Mouse (Mus musculus) cortical plate, adult 2 months (tissue): ENCODE data around the gene Ttc28. TPM values are rescaled to one million over a fixed set of nuclear protein-coding genes. Genes with fewer than 3 reads are reported as not detected.

Source experiments
- H3K27ac ChIP-seq: fragments of 200-500 bp; 2 replicates; pipeline ENCODE4 v1.5.1; 2012; ENCODE audit warnings: low read length, control low read depth, inconsistent platforms; ENCODE audit not compliant: insufficient read depth
- H3K4me1 ChIP-seq: fragments of 200-500 bp; 2 replicates; pipeline ENCODE4 v1.6.1; 2011; ENCODE audit warnings: low read length; ENCODE audit not compliant: control insufficient read depth, insufficient read depth
- H3K4me3 ChIP-seq: fragments of 200-500 bp; 2 replicates; pipeline ENCODE4 v1.5.1; 2011; ENCODE audit warnings: mild to moderate bottlenecking, low read length, control low read depth; ENCODE audit not compliant: insufficient read depth
- CTCF ChIP-seq: fragments of 200-500 bp; IDR thresholded peaks from 2 replicates; pipeline ENCODE4 v1.5.1; 2011; ENCODE audit warnings: mild to moderate bottlenecking, control low read depth, low read length; ENCODE audit not compliant: insufficient read depth; ENCODE audit errors: extremely low read depth
- POLR2A ChIP-seq: fragments of 200-500 bp; IDR thresholded peaks from 2 replicates; pipeline ENCODE4 v1.6.1; 2011; ENCODE audit warnings: mild to moderate bottlenecking, low read length, control low read depth; ENCODE audit not compliant: insufficient read depth; ENCODE audit errors: extremely low read depth
- polyA plus RNA-seq: library from polyadenylated mRNA; depleted of rRNA; stranded (reverse); fragments of >200 nt; gene quantifications from 2 replicates; pipeline ENCODE4 v1.2.3, GENCODE M21; 2012

The Ttc28 gene
- polyA plus RNA-seq, 1 experiment, result 3.7 TPM

GRCm38 (mm10) chr5:111131561-111131960 is 252.0 kb downstream of the Ttc28 start:
- no peak overlapping the region for H3K27ac ChIP-seq
- 0 out of 2 replicates have a peak, but pooled peaks cover 2% of the 10 kb centered on the region for H3K4me1 ChIP-seq
- TF ChIP-seq CTCF (no peak), POLR2A (no peak)
- H3K4me3 ChIP-seq, result no peak overlapping the region

GRCm38 (mm10) chr5:111133150-111133549 is 253.5 kb downstream of the Ttc28 start:
- Histone ChIP-seq H3K27ac (no peak overlapping the region), H3K4me1 (0 out of 2 replicates have a peak, but pooled peaks cover 2% of the 10 kb centered on the region), H3K4me3 (no peak overlapping the region)
- TF ChIP-seq CTCF (no peak), POLR2A (no peak)

- H3K4me3 ChIP-seq, result no peak overlapping the region
- no peak for TF ChIP-seq POLR2A
- no peak for TF ChIP-seq CTCF
- no peak overlapping the region for H3K27ac ChIP-seq
- no peaks in the 10 kb centered on the region for H3K4me1 ChIP-seq
Observed at GRCm38 (mm10) chr5:111133754-111134153, 254.2 kb downstream of the Ttc28 start.

GRCm38 (mm10) chr5:111137283-111137682 is 257.7 kb downstream of the Ttc28 start:
- H3K4me1 ChIP-seq, result peaks cover 2% of the 10 kb centered on the region; the same call in 1 of the 2 replicates
- no peak for TF ChIP-seq CTCF
- TF ChIP-seq POLR2A, result no peak
- no peak overlapping the region for H3K4me3 ChIP-seq
- H3K27ac ChIP-seq, result no peak overlapping the region

- no peak for TF ChIP-seq POLR2A
- Histone ChIP-seq H3K4me1 (peaks cover 2% of the 10 kb centered on the region; the same call in 1 of the 2 replicates), H3K27ac (no peak overlapping the region), H3K4me3 (no peak overlapping the region)
Observed at GRCm38 (mm10) chr5:111137742-111138141, 258.1 kb downstream of the Ttc28 start.

DNA sequence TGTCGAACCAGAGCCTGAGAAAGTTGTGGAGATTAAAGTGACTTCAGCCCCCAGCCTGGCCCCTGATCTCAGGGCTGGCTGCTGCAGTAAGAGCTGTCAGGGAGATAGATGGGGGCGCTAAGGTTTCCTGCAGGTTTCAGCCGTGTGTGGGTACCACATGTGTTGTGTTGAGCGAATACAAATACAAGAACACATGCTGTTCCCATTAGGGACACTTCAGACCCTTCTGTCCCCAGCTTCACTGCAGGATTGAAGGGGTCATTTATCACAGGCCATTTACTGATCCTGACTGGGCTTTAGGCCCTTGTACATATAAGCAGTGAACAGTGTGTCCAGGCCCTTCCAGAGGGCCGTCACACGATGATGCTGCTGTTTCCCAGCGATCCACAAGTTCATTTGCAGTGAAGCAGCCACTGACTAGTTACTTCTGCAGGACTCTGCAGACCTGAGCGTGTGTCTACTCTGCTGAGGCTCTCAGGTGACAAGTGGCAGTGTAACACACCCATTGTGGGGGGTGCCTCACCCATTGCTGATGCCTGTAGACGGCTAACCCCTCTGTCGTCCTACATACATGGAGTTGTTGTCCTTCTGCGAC is 258.7 kb downstream of the Ttc28 start:
- H3K27ac ChIP-seq, result no peak overlapping the region
- peaks cover 2% of the 10 kb centered on the region; the same call in 1 of the 2 replicates for H3K4me1 ChIP-seq
- TF ChIP-seq CTCF (no peak), POLR2A (no peak)

DNA sequence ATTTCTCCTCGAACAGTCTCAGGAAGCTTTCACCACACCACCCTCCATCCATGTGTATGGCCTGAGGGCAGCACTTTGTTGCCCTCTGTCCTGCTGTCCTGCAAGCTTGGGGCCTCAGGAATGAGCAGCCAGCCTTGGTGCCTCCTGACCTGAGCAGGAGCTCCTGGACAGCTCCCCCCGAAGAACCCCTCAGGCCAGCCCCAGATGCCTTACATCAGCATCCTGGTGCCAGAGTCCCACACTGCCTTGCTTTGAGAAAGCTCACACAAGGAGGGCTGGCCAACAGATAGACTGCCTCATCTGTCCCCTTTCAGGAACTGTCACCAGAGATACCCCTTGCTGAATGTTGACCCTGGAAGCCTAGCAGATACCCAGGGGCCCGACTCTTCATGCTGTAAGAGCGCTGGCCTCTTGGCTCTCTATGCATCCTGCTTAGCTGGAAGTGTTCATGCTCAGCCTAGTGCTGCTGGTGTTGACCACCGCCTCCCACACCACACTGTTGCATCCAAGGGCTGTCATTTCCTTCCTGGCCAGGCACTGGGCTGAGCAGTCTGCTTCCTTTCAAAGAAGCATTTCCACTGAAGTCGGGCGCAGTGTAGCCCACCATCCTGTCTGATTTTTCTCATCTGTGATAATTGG is 259.4 kb downstream of the Ttc28 start:
- Histone ChIP-seq H3K4me1 (peaks cover 2% of the 10 kb centered on the region; the same call in 1 of the 2 replicates), H3K4me3 (no peak overlapping the region), H3K27ac (no peak overlapping the region)
- TF ChIP-seq POLR2A (no peak), CTCF (no peak)

More for the DNA sequence above, 258.7 kb downstream of the Ttc28 start:
- no peak overlapping the region for H3K4me3 ChIP-seq

- TF ChIP-seq POLR2A (no peak), CTCF (no peak)
- H3K4me1 ChIP-seq, result peaks cover 2% of the 10 kb centered on the region; the same call in 1 of the 2 replicates
- no peak overlapping the region for H3K4me3 ChIP-seq
- no peak overlapping the region for H3K27ac ChIP-seq
Observed at GRCm38 (mm10) chr5:111139622-111140021, 260.0 kb downstream of the Ttc28 start.

- TF ChIP-seq POLR2A (no peak), CTCF (no peak)
- Histone ChIP-seq H3K4me1 (peaks cover 2% of the 10 kb centered on the region; the same call in 1 of the 2 replicates), H3K27ac (0 out of 2 replicates have a peak overlapping the region, but pooled peaks have one; percentile 16), H3K4me3 (no peak overlapping the region)
Observed at GRCm38 (mm10) chr5:111141139-111141885, 261.7 kb downstream of the Ttc28 start.

DNA sequence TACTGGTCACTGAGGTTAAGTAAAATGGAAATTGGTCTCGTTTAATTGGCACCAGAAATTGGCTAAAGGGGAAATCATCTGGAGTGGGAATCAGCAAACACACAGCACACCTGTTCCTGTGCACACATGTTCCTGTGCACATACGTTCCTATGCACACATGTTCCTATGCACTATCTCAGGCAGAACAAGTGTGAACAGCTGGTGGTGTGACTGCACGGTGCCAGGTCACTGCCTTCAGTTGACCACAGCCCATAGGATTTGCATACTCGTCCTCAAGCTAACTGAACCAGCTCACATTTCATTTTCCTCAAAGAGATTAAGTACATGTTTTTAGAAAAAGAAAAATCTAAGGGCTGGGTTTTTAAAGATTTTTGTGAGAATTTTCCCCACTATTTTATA is 263.2 kb downstream of the Ttc28 start:
- Histone ChIP-seq H3K4me3 (no peak overlapping the region), H3K4me1 (peaks cover 2% of the 10 kb centered on the region; the same call in 1 of the 2 replicates), H3K27ac (no peak overlapping the region)
- no peak for TF ChIP-seq POLR2A
- TF ChIP-seq CTCF, result no peak
